Mouse (Mus musculus): ENCODE data around the gene Atp1b1.

The Atp1b1 gene

DNA sequence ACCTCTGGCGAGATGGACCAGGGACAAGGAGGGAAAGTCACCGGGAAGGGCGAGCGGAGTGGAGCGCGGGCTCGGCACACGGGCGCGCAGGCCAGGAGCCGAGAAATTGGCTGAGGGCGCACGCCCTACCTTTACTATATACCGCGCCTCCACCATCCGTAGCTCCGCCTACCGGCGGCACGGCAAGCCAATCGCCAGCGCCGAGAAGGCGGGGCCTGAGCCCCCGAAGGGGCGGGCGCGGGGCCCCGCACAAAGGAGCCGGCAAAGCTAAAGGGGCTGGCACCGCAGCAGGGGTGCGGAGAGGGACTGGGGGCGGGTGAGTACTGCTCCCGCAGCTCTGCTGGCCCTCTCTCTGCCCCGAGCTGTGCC lies at the start of gene Atp1b1:
Gene Atp1b1, minus strand, starts transcription at position 111 of the 369 bp plus-strand sequence.
- DNase-seq (ENCODE audit: low spot score): peak; percentile 82

DNA sequence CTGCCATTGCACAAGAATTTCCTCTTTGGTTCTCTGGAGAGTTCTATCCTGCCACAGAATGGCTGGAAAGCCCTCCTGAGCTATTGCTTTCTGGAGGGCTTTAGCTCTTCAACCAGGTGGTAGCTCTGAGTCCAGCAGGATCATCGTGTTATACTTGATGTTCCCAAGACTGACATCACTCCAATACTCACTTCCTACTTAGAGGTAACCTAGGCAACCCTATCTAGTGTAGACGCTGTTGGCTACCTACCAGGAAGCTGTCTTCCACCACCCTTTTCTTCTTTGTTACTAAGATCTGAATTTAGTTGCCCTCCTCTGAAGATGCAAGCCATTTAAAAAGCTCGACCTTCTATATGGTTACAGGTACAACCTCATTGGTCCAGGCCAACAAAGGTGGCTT lies 46.9 kb upstream of the Atp1b1 start:
- no peak for DNase-seq (ENCODE audit: low spot score)

DNA sequence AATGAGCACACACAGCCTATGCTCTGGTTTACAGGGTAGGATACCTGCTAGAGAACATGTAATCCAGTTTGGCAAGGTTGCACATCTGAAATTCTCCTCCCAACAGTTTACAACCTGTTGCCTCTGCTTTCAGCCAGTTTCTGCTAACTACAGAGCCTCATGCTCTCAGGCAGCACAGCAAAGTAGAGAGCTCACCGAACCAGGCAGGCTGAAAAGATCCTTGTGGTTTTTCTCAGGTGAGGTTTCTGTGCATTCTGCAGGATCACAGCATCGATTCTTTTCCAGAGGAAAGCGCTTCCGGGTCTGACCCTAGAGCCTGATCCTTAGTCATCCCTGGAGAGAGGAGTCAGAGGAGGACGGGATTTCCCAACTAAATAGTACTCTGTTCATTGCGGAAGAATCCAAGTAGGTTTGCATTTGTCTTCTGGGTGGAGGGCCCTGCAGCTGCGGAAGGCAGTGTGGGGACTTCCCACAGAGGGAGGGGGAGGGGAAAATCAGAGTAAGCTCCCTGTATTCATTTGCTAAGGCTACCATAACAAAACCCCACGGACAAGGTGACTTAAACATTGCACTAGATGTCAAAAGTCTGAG lies 45.1 kb upstream of the Atp1b1 start:
- no peak for DNase-seq (ENCODE audit: low spot score)

DNA sequence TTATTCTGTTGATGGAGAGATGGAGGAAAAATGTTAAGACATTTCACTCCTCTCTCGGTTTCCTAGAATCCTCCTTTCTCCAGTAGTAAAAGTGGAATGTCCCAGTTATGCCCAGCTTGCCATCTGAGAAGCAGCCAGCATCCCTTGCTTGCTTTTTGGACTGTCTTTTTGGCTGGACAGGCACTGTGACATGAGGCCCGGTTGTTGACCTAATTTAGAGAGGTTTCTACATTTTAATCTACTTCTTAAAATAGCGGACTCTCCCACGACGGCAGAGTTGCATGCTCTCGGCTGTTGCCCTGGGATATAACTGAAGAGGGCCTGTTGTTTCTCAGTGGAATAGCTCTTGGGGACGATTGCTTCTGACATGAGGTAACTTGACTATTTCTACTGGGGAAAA lies 44.1 kb upstream of the Atp1b1 start:
- DNase-seq (ENCODE audit: low spot score): no peak

DNA sequence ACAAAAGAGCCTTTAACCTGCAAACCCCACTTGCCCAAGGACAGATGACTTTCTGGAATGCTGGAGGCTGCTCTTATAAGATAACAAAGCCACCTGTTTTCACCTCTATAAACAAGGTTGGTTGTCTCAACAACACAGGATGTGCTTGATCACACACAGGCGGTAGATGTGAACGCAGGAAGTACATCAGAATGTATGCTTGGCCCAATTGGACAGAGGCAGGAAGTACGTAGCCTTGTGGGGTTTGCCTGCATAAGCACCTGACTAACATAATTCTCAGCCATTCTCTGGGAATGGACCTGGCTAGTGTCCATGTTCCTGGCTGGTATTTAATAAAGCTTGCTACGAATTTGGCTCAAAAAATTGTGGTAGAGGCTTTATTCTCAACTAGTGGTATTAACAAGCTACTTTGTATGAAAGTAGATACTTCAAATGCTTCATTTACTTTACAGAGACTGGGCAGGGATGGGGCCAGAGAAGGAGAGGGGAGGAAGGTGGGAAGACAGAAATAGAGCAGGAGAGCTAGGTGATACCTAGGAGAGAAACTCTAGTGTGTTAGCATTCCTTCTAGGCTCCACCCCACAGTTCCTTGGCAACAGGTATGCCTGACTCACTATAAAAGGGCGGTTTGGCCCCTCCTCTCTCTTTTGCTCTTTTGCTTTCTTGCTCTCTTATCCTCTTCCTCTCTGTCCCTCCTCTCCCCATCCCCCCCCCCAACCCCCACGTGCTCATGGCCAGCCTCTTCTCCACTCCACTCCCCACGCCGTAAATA lies 36.8 kb upstream of the Atp1b1 start:
- DNase-seq (ENCODE audit: low spot score): no peak

GRCm38 (mm10) chr1:164494215-164494614 lies 36.1 kb upstream of the Atp1b1 start:
- no peak for DNase-seq (ENCODE audit: low spot score)

DNA sequence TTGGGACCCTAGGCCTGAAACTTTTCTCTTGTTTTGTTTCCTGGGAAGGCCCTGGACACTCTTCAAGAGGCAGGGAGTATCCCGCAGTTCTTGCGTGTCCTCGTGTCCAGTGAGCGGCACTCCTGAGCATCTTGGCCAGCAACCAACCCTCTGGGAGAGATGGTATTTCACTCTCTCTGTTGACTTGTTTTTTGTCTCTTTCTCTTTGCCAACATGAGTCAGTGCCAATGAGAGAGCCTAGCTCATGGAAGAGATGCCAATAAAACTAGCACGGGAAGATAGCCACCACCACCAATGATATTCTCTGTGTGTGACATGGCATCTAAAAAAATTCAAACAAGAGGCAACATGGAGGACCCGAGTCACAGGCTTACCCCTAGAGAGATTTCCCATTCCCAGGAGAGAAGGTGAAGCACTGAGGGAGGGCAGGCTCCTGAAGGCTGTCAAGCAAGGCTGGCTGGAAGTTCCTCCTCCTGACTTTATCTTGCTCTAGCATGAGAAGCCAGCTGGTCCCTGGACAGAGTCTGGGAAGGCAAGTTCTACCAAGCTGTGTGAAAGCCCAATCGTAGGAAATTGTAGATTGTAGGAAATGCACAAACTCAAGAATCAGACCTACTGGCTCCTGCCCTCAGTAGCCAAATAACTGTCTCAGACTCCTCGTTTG lies 35.0 kb upstream of the Atp1b1 start:
- no peak for DNase-seq (ENCODE audit: low spot score)

- DNase-seq (ENCODE audit: low spot score): no peak
Observed at GRCm38 (mm10) chr1:164492476-164492875, 34.3 kb upstream of the Atp1b1 start.

- DNase-seq (ENCODE audit: low spot score): no peak
Observed at GRCm38 (mm10) chr1:164489961-164490594, 31.9 kb upstream of the Atp1b1 start.

GRCm38 (mm10) chr1:164483728-164484127 lies 25.6 kb upstream of the Atp1b1 start:
- DNase-seq (ENCODE audit: low spot score): no peak

- no peak for DNase-seq (ENCODE audit: low spot score)
Observed at GRCm38 (mm10) chr1:164482833-164483232, 24.7 kb upstream of the Atp1b1 start.

DNA sequence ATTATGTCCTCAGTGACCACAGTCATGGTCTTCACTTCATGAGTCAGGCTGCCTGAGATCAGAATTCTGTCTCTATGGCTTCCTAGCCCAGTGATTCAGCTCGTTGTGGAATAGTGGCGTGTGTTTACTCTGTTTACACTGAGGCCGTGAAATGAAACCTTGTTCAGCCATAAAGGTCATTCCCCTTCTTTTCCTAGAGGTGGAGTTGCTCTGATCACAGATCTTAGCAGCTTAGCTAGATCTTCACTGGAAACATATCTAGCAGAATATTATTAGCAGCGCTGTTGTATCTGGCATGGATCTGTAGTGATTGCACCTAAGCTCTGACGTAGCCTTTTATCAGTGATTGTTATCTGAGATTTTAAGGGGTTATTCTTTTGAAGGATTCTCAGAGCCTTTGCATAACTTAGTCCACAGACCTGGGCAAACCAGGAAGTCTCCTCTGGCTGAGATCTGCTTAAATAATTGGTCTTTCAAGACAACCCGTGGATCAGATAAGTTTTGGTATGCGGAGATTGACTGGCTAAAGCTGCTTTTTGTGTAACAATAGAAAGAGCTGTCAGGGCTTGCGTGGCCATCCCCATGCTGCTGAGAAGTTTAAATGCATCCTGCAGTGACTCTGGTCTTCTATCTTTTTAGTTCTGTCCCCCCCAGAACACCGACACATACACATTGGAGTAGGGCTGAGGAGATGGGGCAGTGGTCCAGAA lies 23.6 kb upstream of the Atp1b1 start:
- DNase-seq (ENCODE audit: low spot score): no peak

GRCm38 (mm10) chr1:164480755-164481644 lies 22.8 kb upstream of the Atp1b1 start:
- DNase-seq (ENCODE audit: low spot score): no peak

- no peak for DNase-seq (ENCODE audit: low spot score)
Observed at GRCm38 (mm10) chr1:164475895-164476294, 17.7 kb upstream of the Atp1b1 start.

DNA sequence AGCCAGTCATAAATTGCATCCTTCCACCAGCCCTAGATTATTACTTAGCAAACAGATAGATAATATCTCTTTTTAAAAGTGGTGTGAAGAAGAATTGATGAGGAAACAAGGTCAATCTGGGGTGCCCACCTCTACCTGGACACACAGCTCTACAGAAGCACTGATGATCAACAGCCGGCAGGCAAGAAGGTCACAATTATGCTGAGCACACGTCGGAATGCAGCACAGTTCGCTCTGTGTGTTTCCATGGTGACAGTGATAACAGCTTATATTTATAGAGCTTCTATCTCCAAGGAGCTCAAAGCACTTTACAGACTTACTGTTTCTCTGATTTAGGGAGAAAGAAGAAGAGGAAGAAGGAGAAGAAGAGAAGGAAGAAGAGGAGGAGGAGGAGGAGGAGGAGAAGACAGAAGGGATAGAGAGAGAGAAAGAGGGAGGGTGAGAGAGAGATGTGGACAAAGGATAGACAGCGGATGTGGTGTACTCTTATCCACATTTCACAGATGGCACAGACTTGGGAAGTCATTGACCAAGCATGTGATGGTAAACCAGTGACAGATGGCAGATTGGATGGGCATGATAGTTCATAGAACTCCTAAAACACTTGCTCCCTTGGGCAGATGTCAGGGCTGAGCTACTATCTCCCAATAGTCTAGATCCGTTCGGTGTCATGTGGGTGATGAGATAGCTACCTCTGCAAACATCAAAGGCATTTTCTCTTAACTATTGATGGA lies 16.8 kb upstream of the Atp1b1 start:
- no peak for DNase-seq (ENCODE audit: low spot score)

- no peak for DNase-seq (ENCODE audit: low spot score)
Observed at GRCm38 (mm10) chr1:164474310-164474709, 16.2 kb upstream of the Atp1b1 start.

DNA sequence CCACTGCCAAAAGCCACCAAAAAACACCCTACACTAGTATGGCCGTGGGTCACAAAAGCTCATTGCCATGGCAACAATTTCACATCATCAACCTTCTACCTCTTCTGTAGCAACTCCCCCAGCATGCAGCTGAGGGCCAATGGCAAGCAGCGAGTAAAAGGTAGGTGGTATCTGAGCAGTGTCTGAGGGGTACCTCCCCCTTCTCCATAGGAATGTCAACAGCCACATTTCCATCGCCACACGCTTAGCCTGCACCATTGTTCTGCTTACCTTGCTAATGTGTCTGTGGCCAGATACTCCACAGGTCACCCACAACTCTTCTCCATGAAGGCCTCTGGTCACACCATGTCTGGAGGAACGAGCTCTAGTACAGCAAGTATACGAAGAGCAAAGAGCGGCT lies 15.2 kb upstream of the Atp1b1 start:
- no peak for DNase-seq (ENCODE audit: low spot score)

- DNase-seq (ENCODE audit: low spot score): no peak
Observed at GRCm38 (mm10) chr1:164471632-164472031, 13.5 kb upstream of the Atp1b1 start.

DNA sequence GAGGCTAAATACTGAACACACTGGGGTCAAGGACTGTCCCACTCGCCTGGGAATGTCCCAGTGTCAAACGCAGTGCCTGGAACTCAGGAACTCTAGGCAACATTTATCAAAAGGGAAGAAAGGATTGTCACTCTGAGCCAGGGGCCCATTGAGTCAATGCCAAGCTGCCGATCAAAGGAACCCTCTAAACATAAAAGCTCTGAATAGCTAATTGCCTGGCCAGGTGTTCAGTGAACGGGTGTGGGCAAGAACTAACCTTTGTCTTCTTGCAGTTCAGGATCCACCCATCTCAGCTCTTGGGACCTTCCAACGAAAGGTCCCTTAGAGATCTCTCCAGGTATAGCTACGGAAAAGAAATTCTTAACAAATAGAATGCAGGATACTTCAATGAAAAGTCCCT lies 12.8 kb upstream of the Atp1b1 start:
- DNase-seq (ENCODE audit: low spot score): no peak

- DNase-seq (ENCODE audit: low spot score): no peak
Observed at GRCm38 (mm10) chr1:164468329-164468728, 10.2 kb upstream of the Atp1b1 start.

All from ovary, adult 18-20 months (tissue).